Mouse (Mus musculus) cerebellum, postnatal 10 days (tissue): ENCODE measurements around the gene Gm16429.
"Not testable (repeated sequence)": the region's sequence is repeated elsewhere in the genome, so short reads cannot be mapped to it uniquely, and the experiment has no call there.

ENCODE experiments used
- DNase-seq, 2 experiments: peaks; one replicate each; pipeline ENCODE4 v3.0.0; 2021; ENCODE audit warnings: mixed read lengths in 2 of 2

Gm16429 gene

DNA sequence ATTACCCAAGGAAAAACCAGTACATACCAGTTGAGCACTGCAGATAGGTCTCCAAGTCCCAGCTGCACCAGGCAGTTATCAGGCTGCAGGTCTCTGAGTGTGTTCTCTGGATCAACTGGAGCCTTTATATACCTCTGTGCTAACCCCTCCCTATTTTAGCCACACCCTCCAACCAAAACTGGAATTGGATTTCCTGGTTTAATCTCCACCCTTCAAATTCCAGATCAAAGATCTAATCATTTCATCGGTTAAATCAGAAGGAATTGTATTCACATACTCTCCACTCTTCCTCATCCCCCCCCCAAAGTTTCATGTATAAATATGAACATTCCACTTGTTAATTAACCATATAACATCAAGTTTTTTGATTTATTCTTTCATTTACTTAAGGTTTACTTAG, at the start of gene Gm16429:
Gene Gm16429, minus strand, starts transcription at position 101 of the 400 bp plus-strand sequence.
- DNase-seq = not testable (repeated sequence)
